Mouse (Mus musculus) olfactory bulb, adult 2 months (tissue): ENCODE results near the gene Tpbgl.

Experiments used
- CTCF ChIP-seq: fragments of 200-500 bp; IDR thresholded peaks from 2 replicates; pipeline ENCODE4 v1.5.1; 2012; ENCODE audit warnings: low read depth, mild to moderate bottlenecking, low read length, moderate library complexity; ENCODE audit not compliant: insufficient read depth
- POLR2A ChIP-seq: fragments of 200-500 bp; IDR thresholded peaks from 2 replicates; pipeline ENCODE4 v1.6.1; 2012; ENCODE audit warnings: mild to moderate bottlenecking, low read depth, low read length, moderate library complexity; ENCODE audit not compliant: insufficient read depth

DNA sequence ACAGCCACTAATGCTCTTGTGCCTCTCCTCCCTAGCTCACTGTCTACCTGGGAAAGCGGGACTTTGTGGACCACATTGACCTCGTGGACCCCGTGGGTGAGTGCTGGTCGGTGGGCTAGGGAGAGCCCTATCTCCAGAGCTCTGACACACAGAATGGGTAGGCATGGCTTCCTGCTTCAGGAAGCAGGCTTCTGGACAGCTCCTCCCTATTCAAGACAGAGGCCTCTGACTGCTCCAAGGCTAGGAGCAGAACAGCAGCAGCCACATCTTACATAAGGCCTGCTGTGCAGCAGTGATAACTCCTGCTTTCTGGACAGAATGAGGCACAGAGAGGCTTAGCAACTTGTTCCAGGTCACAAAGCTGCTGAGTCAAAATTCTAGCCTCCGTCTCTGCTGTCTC, 43.3 kb downstream of the Tpbgl start:
- TF ChIP-seq POLR2A: no peak
- no peak for TF ChIP-seq CTCF
